Comparison of ENCODE assay signal across 8 mouse cellular contexts in genomic region chr4:130519567-130520481, GRCm38 (mm10). TPM values are rescaled to one million over a fixed set of nuclear protein-coding genes. Genes with fewer than 3 reads are reported as not detected.
A peak's percentile ranks its signal among the peaks of the same experiment; 100 is the strongest.
DNase-seq lines count a peak whose midpoint lies in the region; ATAC-seq lines count a peak whose summit lies in the region.

No protein-coding gene starts in this region.

- peak; percentile 89 to 94 for DNase-seq in adrenal gland, adult 18-20 months (ENCODE audit: low spot score in 2 of 2)
- DNase-seq in embryo, embryonic 10.5 days (ENCODE audit: low spot score): peak; percentile 99
- DNase-seq in gastrocnemius, postnatal 14 days: peak; percentile 91
- DNase-seq in left cerebral cortex, adult 9 months (ENCODE audit: low spot score in 2 of 2): peak; percentile 72 to 89
- DNase-seq in right cerebral cortex, adult 2 months (ENCODE audit: low spot score in 2 of 2): peak; percentile 88 to 90
- peak; percentile 71 for DNase-seq in urinary bladder, postnatal 10 days (ENCODE audit: low spot score)

- peaks cover 18% of the 10 kb centered on the region for H3K4me1 ChIP-seq in megakaryocyte, embryonic 14.5 days

- ATAC-seq in inflammation-experienced regulatory T-cells, adult 6 months: peak; percentile 99

- intact Hi-C loops in gastrocnemius, postnatal 14 days (cut with DNase I; ENCODE audit: low total_unique reads): no loop called here

- peak overlapping the region; percentile 94 for H3K4me3 ChIP-seq in megakaryocyte, embryonic 14.5 days (replicated peaks)

- peaks cover 24% of the 10 kb centered on the region for H3K27me3 ChIP-seq in megakaryocyte, embryonic 14.5 days (replicated peaks)

- no peaks in the 10 kb centered on the region for H3K36me3 ChIP-seq in megakaryocyte, embryonic 14.5 days (replicated peaks; ENCODE audit: low read length)

- no peaks in the 10 kb centered on the region for H3K9me3 ChIP-seq in megakaryocyte, embryonic 14.5 days

RNA-seq across cellular contexts. Expression of gene Nkain1, which starts 54.1 kb away (rescaled TPM):
- total RNA-seq in adrenal gland, adult 18-20 months (2021): 1 to 10 TPM; 5.6 to 5.8 TPM
- total RNA-seq in gastrocnemius, postnatal 14 days (2021): 10 to 100 TPM; 11.7 to 12.2 TPM
- polyA plus RNA-seq in inflammation-experienced regulatory T-cells, adult 6 months (2017; shearing (Covaris generic)): not detected
- polyA plus RNA-seq in megakaryocyte, embryonic 14.5 days (2012; ENCODE audit: insufficient read depth, low replicate concordance): not detected in 2 replicates

Comparison
In these comparisons a context has a peak if more than half of its experiments do, and no peak if none do; other contexts are left out.
1. Peak in every context shown above with its lines: DNase-seq, ATAC-seq and H3K4me3 ChIP-seq.